Mouse (Mus musculus): ENCODE measurements around the gene Tkfc. TPM values are rescaled to one million over a fixed set of nuclear protein-coding genes. Genes with fewer than 3 reads are reported as not detected.

Gene Tkfc
- polyA plus RNA-seq (2012; rRNA removed): 308 and 311 TPM in 2 replicates

DNA sequence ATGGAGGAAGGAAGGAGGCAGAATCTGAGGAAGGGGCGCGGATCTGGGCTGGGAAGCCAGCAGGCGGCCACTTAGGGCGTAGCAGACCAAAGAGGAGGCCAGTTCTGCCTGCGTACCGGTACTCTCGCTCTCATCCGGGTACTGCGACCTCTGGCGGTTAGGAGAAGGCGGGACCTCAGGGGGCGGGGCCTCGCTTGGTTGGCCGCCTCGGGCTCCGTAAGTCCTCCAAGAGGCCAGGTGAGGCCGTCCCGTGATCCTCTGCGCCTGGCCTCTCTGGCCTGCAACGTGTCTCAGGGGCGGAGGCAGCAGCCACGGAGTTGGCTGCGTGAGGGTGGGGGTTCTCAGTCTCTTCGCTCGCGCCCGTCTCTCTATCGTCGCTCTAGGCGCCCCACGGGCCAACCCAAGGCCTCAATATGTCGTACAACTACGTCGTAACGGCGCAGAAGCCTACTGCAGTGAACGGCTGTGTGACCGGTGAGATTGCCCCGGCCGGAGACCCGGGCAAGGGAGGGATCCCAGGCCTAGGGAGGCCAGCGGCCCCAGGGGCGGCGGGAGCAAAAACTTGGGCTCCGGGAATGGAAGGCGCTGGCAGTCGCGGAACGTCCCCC is at the start of gene Tkfc, which contains the start of gene Ddb1:
Gene Tkfc (minus strand): TSS at position 362 of the 608 bp plus-strand sequence.
Gene Ddb1 (plus strand): TSS at position 35 of the 608 bp plus-strand sequence.
- peak; percentile 99 for DNase-seq
- TF ChIP-seq POLR2A (IDR thresholded peaks at IDR 0.05; ENCODE audit: low read depth, low read length) (peak; percentile 93), CTCF (conservative IDR thresholded peaks at IDR 0.05; ENCODE audit: insufficient read depth, insufficient read length, low read depth, low read length) (peak; percentile 50)
- Histone ChIP-seq H3K27me3 (replicated peaks; ENCODE audit: control insufficient read depth, insufficient read depth, low read length) (no peaks in the 10 kb centered on the region), H3K36me3 (ENCODE audit: control insufficient read depth, insufficient read depth, low read length) (peaks cover 3% of the 10 kb centered on the region), H3K27ac (ENCODE audit: insufficient read depth, low read depth, low read length) (peak within 1 kb of the TSS; percentile 98), H3K4me3 (ENCODE audit: insufficient read depth, low read depth, low read length) (peak within 1 kb of the TSS; percentile 93), H3K4me1 (ENCODE audit: control insufficient read depth, insufficient read depth, low read length) (peaks cover 13% of the 10 kb centered on the region; the same call in 1 of the 2 replicates)
- WGBS: under 1% methylated on average over 49 of the region's 49 CpGs

DNA sequence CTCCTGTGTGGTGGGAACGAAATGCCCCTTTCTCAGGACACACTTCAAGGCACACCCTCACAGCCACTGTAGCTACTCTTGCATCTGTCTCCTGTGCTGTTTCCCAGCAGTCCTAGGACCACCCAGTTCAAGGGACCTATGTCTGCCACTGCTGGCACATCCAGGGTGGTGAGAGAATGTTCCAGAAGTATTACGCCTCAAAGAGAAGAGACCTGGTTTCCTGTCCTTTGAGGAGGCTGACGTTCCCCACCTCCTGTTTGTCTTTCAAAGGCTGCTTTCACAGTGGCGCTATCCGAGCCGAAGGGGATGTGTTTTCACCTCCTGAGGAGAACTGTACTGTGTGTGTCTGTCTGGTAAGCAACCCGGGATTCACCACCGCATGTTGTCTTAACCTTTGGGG is 42.7 kb upstream of the Tkfc start:
- no peak for TF ChIP-seq CTCF (conservative IDR thresholded peaks at IDR 0.05; ENCODE audit: insufficient read depth, insufficient read length, low read depth, low read length)
- WGBS: 66% methylated on average over 8 of the region's 8 CpGs
- no peak for DNase-seq
- no peaks in the 10 kb centered on the region for H3K4me1 ChIP-seq (ENCODE audit: control insufficient read depth, insufficient read depth, low read length)
- H3K36me3 ChIP-seq (ENCODE audit: control insufficient read depth, insufficient read depth, low read length): no peaks in the 10 kb centered on the region
- H3K27me3 ChIP-seq (replicated peaks; ENCODE audit: control insufficient read depth, insufficient read depth, low read length): no peaks in the 10 kb centered on the region
- H3K27ac ChIP-seq (ENCODE audit: insufficient read depth, low read depth, low read length): no peak overlapping the region
- no peak overlapping the region for H3K4me3 ChIP-seq (ENCODE audit: insufficient read depth, low read depth, low read length)

DNA sequence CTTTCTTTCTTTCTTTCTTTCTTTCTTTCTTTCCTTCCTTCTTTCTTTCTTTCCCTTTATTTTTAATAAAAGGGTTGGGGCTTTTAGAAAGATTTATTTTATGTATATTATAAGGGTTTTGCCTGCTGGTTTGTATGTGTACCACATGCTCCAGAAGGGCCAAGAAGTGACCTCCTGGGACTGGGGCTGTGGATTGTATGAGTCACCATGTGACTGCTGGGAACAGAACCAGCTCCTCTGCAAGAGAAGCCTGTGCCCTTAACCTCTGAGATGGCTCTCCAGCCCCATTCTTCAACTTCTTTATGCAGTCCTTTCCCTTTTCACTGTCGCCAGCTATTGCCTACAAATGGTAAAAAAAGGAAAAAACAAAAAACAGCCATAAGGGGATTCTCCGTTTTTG is 40.2 kb upstream of the Tkfc start:
- no peak overlapping the region for H3K4me3 ChIP-seq (ENCODE audit: insufficient read depth, low read depth, low read length)
- TF ChIP-seq POLR2A (IDR thresholded peaks at IDR 0.05; ENCODE audit: low read depth, low read length) (no peak), CTCF (conservative IDR thresholded peaks at IDR 0.05; ENCODE audit: insufficient read depth, insufficient read length, low read depth, low read length) (no peak)
- H3K36me3 ChIP-seq (ENCODE audit: control insufficient read depth, insufficient read depth, low read length): no peaks in the 10 kb centered on the region
- no peak overlapping the region for H3K27ac ChIP-seq (ENCODE audit: insufficient read depth, low read depth, low read length)
- DNase-seq: no peak
- H3K27me3 ChIP-seq (replicated peaks; ENCODE audit: control insufficient read depth, insufficient read depth, low read length): no peaks in the 10 kb centered on the region
- H3K4me1 ChIP-seq (ENCODE audit: control insufficient read depth, insufficient read depth, low read length): no peaks in the 10 kb centered on the region
- 88% methylated on average over 2 of the region's 2 CpGs for WGBS

DNA sequence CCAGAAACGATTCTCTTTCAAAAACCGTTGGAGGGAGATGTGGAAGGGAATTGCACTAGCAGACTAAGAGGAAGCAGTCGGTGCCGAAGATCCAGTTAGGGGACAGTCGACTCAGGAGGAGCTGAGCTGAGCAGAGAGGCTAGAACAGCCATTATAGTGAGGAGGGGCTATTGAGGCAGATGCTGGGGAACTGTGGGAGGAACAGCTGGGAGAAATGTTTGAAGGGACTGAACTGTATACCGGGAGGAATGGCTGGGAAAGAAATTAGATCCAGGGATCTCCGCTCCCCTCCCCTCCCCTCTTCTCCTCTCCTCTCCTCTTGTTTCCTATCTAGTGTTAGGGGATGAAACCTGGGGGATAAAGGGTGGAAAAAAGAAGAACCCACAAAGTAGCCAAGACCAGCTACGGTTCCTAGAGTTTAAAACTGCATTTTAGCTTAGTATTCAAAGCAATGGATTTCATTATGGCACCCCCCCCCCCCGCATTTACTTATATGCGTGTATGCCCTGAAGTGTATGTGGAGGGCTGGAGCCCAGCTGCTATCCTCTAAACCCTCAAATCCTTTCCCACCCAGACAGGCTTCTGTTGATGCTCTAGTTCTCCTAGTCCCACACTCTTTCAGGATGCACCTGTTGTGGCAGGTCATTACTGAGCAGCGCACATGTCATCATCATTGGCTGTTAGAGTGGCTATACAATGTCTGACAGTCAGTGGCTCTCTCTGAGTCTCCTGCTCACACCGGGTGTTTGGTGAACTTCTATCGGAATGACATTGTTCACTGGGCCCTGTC is 35.3 kb upstream of the Tkfc start:
- DNase-seq: no peak
- H3K4me1 ChIP-seq (ENCODE audit: control insufficient read depth, insufficient read depth, low read length): no peaks in the 10 kb centered on the region
- H3K4me3 ChIP-seq (ENCODE audit: insufficient read depth, low read depth, low read length): no peak overlapping the region
- 52% methylated on average over 13 of the region's 13 CpGs for WGBS
- no peak for TF ChIP-seq POLR2A (IDR thresholded peaks at IDR 0.05; ENCODE audit: low read depth, low read length)
- no peak for TF ChIP-seq CTCF (conservative IDR thresholded peaks at IDR 0.05; ENCODE audit: insufficient read depth, insufficient read length, low read depth, low read length)
- H3K36me3 ChIP-seq (ENCODE audit: control insufficient read depth, insufficient read depth, low read length): no peaks in the 10 kb centered on the region
- no peak overlapping the region for H3K27ac ChIP-seq (ENCODE audit: insufficient read depth, low read depth, low read length)
- no peaks in the 10 kb centered on the region for H3K27me3 ChIP-seq (replicated peaks; ENCODE audit: control insufficient read depth, insufficient read depth, low read length)

DNA sequence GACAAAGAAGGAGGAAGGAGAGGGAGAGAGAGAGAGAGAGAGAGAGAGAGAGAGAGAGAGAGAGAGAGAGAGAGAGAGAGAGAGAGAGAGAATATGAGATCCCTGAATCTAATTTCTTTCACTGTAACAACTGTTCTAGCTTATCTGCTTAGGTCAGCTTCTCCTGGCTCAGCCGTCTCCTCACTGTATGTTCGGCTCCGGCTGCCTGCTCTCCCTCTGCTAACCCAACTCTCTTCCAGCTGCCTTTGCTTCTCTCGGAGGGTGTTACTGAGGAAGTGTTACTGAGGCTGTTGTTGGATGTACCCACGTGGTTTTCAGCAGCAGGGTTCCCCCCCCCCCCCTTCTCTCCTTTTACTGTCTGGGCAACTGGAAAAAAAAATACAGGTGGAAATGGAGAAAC is 34.6 kb upstream of the Tkfc start:
- H3K4me1 ChIP-seq (ENCODE audit: control insufficient read depth, insufficient read depth, low read length): 0 out of 2 replicates have a peak, but pooled peaks cover 2% of the 10 kb centered on the region
- no peak for DNase-seq
- no peaks in the 10 kb centered on the region for H3K36me3 ChIP-seq (ENCODE audit: control insufficient read depth, insufficient read depth, low read length)
- H3K27me3 ChIP-seq (replicated peaks; ENCODE audit: control insufficient read depth, insufficient read depth, low read length): no peaks in the 10 kb centered on the region
- H3K27ac ChIP-seq (ENCODE audit: insufficient read depth, low read depth, low read length): no peak overlapping the region
- TF ChIP-seq CTCF (conservative IDR thresholded peaks at IDR 0.05; ENCODE audit: insufficient read depth, insufficient read length, low read depth, low read length) (no peak), POLR2A (IDR thresholded peaks at IDR 0.05; ENCODE audit: low read depth, low read length) (no peak)
- 18% methylated on average over 5 of the region's 5 CpGs for WGBS
- no peak overlapping the region for H3K4me3 ChIP-seq (ENCODE audit: insufficient read depth, low read depth, low read length)

DNA sequence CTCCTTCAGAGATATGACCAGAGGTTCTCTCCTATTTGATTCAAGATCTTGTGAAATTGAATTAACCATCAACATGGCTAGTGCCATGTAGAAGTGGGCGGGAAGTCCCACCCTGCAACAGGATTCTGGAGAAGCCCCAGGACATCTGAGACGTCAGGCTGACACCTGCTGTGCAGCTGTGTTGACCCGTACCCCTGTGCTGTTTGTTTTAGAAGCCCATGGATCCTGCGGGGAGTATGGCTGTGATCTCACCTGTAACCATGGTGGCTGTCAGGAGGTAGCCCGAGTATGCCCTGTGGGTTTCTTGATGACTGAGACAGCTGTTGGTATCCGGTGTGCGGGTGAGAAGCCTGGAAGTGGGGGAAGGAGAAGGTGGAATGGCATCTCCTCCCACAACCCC is 32.4 kb upstream of the Tkfc start:
- H3K4me1 ChIP-seq (ENCODE audit: control insufficient read depth, insufficient read depth, low read length): 0 out of 2 replicates have a peak, but pooled peaks cover 4% of the 10 kb centered on the region
- 51% methylated on average over 7 of the region's 7 CpGs for WGBS
- H3K27me3 ChIP-seq (replicated peaks; ENCODE audit: control insufficient read depth, insufficient read depth, low read length): no peaks in the 10 kb centered on the region
- H3K4me3 ChIP-seq (ENCODE audit: insufficient read depth, low read depth, low read length): no peak overlapping the region
- DNase-seq: no peak
- no peaks in the 10 kb centered on the region for H3K36me3 ChIP-seq (ENCODE audit: control insufficient read depth, insufficient read depth, low read length)
- no peak overlapping the region for H3K27ac ChIP-seq (ENCODE audit: insufficient read depth, low read depth, low read length)
- TF ChIP-seq CTCF (conservative IDR thresholded peaks at IDR 0.05; ENCODE audit: insufficient read depth, insufficient read length, low read depth, low read length): no peak

DNA sequence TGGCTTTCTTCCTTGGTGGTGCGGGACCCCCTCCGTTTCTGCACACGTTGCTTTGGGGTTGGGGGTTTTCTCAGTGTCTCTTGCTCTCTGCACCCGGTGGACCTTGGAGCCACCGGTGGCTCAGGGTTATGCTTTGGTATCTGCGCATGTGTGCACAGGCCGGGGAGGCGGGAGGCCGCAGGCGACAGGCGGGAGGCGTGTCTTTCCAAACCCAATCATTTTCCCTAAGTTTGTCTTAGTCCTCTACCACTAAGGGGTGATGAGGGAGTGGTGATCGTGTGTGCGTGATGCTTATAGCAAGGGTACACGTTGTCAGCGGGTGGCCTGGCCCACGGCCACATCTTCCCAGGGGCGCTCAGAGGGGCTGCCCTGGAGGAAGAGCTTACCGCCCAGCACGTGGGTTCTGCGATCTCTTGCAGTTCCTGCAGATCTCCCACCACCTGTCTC is 29.4 kb upstream of the Tkfc start:
- H3K4me3 ChIP-seq (ENCODE audit: insufficient read depth, low read depth, low read length): peak overlapping the region; percentile 51
- no peaks in the 10 kb centered on the region for H3K27me3 ChIP-seq (replicated peaks; ENCODE audit: control insufficient read depth, insufficient read depth, low read length)
- no peaks in the 10 kb centered on the region for H3K36me3 ChIP-seq (ENCODE audit: control insufficient read depth, insufficient read depth, low read length)
- peak; percentile 84 for DNase-seq
- TF ChIP-seq CTCF (conservative IDR thresholded peaks at IDR 0.05; ENCODE audit: insufficient read depth, insufficient read length, low read depth, low read length) (no peak), POLR2A (IDR thresholded peaks at IDR 0.05; ENCODE audit: low read depth, low read length) (no peak)
- WGBS: 4% methylated on average over 21 of the region's 21 CpGs
- peak overlapping the region; percentile 76 for H3K27ac ChIP-seq (ENCODE audit: insufficient read depth, low read depth, low read length)
- 0 out of 2 replicates have a peak, but pooled peaks cover 4% of the 10 kb centered on the region for H3K4me1 ChIP-seq (ENCODE audit: control insufficient read depth, insufficient read depth, low read length)

Measured in kidney, adult 2 months (tissue).